Mouse (Mus musculus) limb, embryonic 10.5 days (tissue): ENCODE data around the gene Cep135. TPM values are rescaled to one million over a fixed set of nuclear protein-coding genes. Genes with fewer than 3 reads are reported as not detected.

Experiments used
- DNase-seq: peaks from one replicate; pipeline ENCODE4 v3.0.0-alpha.2; 2017; ENCODE audit warnings: low spot score
- H3K27ac ChIP-seq: fragments of 300-500 bp; sonication (generic); 2 replicates; pipeline ENCODE4 v1.5.1; 2016; ENCODE audit warnings: mild to moderate bottlenecking
- H3K27me3 ChIP-seq: fragments of 300-500 bp; sonication (generic); 2 replicates; pipeline ENCODE4 v1.6.1; 2016; ENCODE audit warnings: low read depth, mild to moderate bottlenecking; ENCODE audit not compliant: poor library complexity, severe bottlenecking
- H3K36me3 ChIP-seq: fragments of 300-500 bp; sonication (generic); 2 replicates; pipeline ENCODE4 v1.6.1; 2016; ENCODE audit warnings: mild to moderate bottlenecking, moderate library complexity
- H3K4me1 ChIP-seq: fragments of 300-500 bp; sonication (generic); 2 replicates; pipeline ENCODE4 v1.6.1; 2016
- H3K4me3 ChIP-seq: fragments of 300-500 bp; sonication (generic); 2 replicates; pipeline ENCODE4 v1.5.1; 2016; ENCODE audit warnings: mild to moderate bottlenecking, moderate library complexity
- H3K9me3 ChIP-seq: fragments of 300-500 bp; sonication (generic); replicated peaks from 2 replicates; pipeline ENCODE4 v1.6.1; 2016; ENCODE audit warnings: mild to moderate bottlenecking
- WGBS: fragments of 180-500 bp; shearing (Covaris S2); methylation state at CpG from one replicate; pipeline ENCODE4 v1.1.7; 2016; 5-methylcytosine and 5-hydroxymethylcytosine counted together
- polyA plus RNA-seq: library from polyadenylated mRNA; unstranded; fragments of >200 nt; fragmentation: Nextera tagmentation; extraction: Ambion mirVana; gene quantifications from 2 replicates; pipeline ENCODE4 v1.2.1, GENCODE M21; 2016

The Cep135 gene
- polyA plus RNA-seq, 1 experiment from 2014 or later: 10.8 TPM

DNA sequence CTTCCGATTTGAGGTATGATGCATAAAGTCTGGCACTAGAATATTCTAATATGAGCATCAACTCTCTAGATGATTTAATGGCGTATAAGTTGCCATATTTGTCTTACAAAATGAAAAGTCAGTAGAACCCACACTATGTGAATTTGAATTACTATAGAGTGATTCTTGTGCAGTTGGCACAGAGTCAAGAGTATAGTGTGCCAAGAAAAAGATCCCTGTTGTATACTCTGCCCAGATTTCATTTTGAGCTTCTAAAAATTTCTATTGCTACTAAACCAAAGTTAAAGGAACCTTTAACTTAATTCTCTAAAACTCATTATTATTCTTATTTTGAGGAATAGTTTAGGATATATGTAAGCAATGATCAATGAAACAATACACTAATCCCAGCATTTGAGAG lies 67.7 kb downstream of the Cep135 start, which contains the start of gene C530008M17Rik:
Gene C530008M17Rik (plus strand): TSS at position 301 of the 400 bp plus-strand sequence.
- WGBS: 94% methylated on average over 2 of the region's 2 CpGs
- H3K27ac ChIP-seq: peak within 1 kb of the TSS; percentile 98

DNA sequence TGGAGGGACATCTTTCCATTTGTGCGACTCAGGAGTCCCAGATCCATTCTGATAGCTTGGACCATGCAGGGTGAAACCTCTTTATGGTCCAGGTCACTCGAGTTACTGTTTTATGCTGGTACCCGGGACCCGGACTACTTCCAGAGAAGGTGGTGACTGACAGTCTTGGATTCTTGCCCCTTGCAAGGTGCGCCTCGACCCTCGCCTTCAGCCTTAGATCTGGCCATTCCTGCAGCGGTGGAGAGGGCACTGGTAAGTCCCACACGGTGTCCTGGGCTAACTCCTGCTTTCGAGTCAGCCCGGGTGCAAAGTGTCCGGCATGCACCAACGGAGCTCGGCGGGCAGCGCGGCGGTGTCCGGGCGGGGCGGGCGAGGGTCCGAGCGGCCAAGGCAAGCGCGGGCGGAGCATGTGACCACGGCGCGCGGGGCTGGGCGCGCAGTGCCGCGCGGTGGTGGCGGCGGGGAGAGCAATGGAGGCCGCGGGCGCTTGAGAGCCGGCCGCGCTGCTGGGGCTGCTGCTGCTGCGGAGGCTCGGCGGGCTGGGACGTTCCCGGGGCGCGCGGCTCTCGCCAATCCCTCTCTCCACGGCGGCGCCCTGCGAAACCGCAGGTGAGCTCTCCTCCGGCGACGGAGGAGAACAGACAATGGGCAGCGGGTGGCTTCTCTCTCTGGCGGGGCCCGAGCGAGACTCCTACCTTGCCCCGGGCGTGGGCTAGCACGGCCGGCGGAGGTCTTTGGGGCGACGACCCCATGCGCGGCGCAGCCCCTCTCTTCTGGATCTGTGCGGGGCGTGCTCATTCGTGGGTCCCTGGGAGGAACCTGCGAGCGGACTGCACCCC lies 69.0 kb downstream of the Cep135 start:
- WGBS: under 1% methylated on average over 80 of the region's 80 CpGs
- peaks cover 30% of the 10 kb centered on the region for H3K4me1 ChIP-seq
- peaks cover 9% of the 10 kb centered on the region; the same call in 1 of the 2 replicates for H3K27me3 ChIP-seq
- peak overlapping the region; percentile 91 for H3K4me3 ChIP-seq
- H3K36me3 ChIP-seq: no peaks in the 10 kb centered on the region
- H3K9me3 ChIP-seq: no peaks in the 10 kb centered on the region
- peak overlapping the region; percentile 98 for H3K27ac ChIP-seq
- DNase-seq: peak; percentile 87

More for the DNA sequence above, 67.7 kb downstream of the Cep135 start, which contains the start of gene C530008M17Rik:
- DNase-seq: no peak
- H3K4me1 ChIP-seq: peaks cover 22% of the 10 kb centered on the region
- H3K36me3 ChIP-seq: no peaks in the 10 kb centered on the region
- H3K4me3 ChIP-seq: peak within 1 kb of the TSS; percentile 91
- H3K27me3 ChIP-seq: peaks cover 9% of the 10 kb centered on the region; the same call in 1 of the 2 replicates
- H3K9me3 ChIP-seq: no peaks in the 10 kb centered on the region

DNA sequence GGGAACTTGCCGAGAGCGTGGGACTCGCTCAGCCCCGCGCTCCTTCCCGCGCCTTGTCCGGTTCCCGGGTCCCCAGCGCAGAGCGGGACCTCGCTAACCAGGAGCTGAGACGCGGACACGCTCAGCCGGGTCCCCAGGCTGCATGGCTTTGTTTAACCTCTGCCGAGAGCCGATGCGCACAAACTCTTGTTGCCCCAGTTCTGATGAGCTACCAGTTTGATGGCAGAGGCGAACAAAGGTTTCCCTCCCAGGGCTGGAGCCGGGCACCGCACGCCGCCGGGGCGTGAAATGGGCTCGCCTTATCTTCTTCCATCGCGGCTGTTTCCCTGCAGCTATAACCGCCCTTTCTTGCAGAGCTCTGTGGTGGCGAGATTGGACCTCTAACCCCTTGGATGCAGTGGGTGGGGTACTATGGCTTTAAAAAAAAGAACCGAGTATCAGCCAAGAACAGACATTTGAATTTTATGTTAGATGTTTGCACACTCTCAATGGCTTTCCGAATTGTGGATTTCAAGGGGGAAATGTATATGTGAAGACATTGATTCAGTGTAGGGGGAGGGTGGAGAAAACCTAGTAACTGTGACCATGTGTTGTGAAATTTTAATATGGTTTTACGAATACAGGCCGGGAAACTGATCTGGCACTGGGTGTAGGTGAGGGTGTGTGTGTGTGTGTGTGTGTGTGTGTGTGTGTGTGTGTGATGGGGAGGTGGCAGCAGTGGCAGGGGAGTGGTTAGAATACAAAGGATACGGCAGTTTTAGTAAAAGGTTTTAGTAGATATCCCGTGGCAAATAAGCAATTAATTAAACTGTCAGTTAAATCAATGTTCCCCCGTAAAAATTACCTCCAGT lies 69.8 kb downstream of the Cep135 start:
- Histone ChIP-seq H3K36me3 (no peaks in the 10 kb centered on the region), H3K27ac (peak overlapping the region; percentile 98), H3K9me3 (no peaks in the 10 kb centered on the region), H3K27me3 (peaks cover 9% of the 10 kb centered on the region; the same call in 1 of the 2 replicates), H3K4me1 (peaks cover 30% of the 10 kb centered on the region), H3K4me3 (peak overlapping the region; percentile 91)
- WGBS: 2% methylated on average over 38 of the region's 38 CpGs
- peak; percentile 81 for DNase-seq

GRCm38 (mm10) chr5:76659958-76660635 lies 71.6 kb downstream of the Cep135 start:
- no peaks in the 10 kb centered on the region for H3K36me3 ChIP-seq
- H3K4me1 ChIP-seq: peaks cover 35% of the 10 kb centered on the region
- WGBS: 89% methylated on average over 8 of the region's 8 CpGs

GRCm38 (mm10) chr5:76661310-76661709 lies 72.8 kb downstream of the Cep135 start:
- no peaks in the 10 kb centered on the region for H3K36me3 ChIP-seq
- no peak overlapping the region for H3K27ac ChIP-seq
- no peak overlapping the region for H3K4me3 ChIP-seq
- WGBS: 68% methylated on average over 4 of the region's 4 CpGs
- peaks cover 45% of the 10 kb centered on the region for H3K4me1 ChIP-seq
- H3K27me3 ChIP-seq: peaks cover 4% of the 10 kb centered on the region; the same call in 1 of the 2 replicates
- no peaks in the 10 kb centered on the region for H3K9me3 ChIP-seq
- DNase-seq: no peak

More at GRCm38 (mm10) chr5:76659958-76660635, 71.6 kb downstream of the Cep135 start:
- no peak overlapping the region for H3K27ac ChIP-seq
- peaks cover 9% of the 10 kb centered on the region; the same call in 1 of the 2 replicates for H3K27me3 ChIP-seq
- no peaks in the 10 kb centered on the region for H3K9me3 ChIP-seq
- DNase-seq: no peak
- H3K4me3 ChIP-seq: no peak overlapping the region

- no peak overlapping the region for H3K27ac ChIP-seq
- no peak overlapping the region for H3K4me3 ChIP-seq
- peaks cover 5% of the 10 kb centered on the region; the same call in 1 of the 2 replicates for H3K36me3 ChIP-seq
- WGBS: 62% methylated on average over 7 of the region's 7 CpGs
- no peaks in the 10 kb centered on the region for H3K27me3 ChIP-seq
- H3K4me1 ChIP-seq: peaks cover 42% of the 10 kb centered on the region
- H3K9me3 ChIP-seq: no peaks in the 10 kb centered on the region
- no peak for DNase-seq
These were observed 76.4 kb downstream of the Cep135 start for GRCm38 (mm10) chr5:76664936-76665335.

DNA sequence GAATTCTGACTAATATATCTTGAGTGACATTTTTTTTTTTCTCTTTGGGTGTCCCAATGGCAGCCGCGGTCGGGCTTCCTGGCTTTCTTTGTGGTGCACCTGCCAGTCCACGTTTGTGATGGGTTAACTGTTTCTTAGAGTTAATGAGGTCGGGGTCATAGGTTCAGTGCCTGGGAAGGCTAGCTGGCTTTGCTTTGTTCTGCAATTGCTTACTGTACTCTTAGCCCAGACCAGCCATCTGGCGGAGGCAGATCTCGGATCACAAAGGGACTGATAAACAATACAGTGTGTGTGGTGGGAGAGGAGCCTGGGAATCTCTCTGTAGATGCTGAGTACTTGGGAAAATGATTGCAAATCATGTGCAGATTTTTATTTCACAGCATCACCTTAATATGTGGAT lies 76.9 kb downstream of the Cep135 start:
- Histone ChIP-seq H3K27me3 (no peaks in the 10 kb centered on the region), H3K4me1 (peaks cover 42% of the 10 kb centered on the region)
- WGBS: 16% methylated on average over 7 of the region's 7 CpGs

GRCm38 (mm10) chr5:76666026-76666756 lies 77.7 kb downstream of the Cep135 start:
- no peaks in the 10 kb centered on the region for H3K27me3 ChIP-seq
- H3K27ac ChIP-seq: no peak overlapping the region
- peaks cover 6% of the 10 kb centered on the region; the same call in 1 of the 2 replicates for H3K36me3 ChIP-seq
- no peaks in the 10 kb centered on the region for H3K9me3 ChIP-seq
- H3K4me3 ChIP-seq: no peak overlapping the region
- 73% methylated on average over 6 of the region's 6 CpGs for WGBS
- no peak for DNase-seq
- H3K4me1 ChIP-seq: peaks cover 37% of the 10 kb centered on the region

More for the DNA sequence above, 76.9 kb downstream of the Cep135 start:
- Histone ChIP-seq H3K9me3 (no peaks in the 10 kb centered on the region), H3K4me3 (no peak overlapping the region), H3K36me3 (peaks cover 5% of the 10 kb centered on the region; the same call in 1 of the 2 replicates), H3K27ac (no peak overlapping the region)
- DNase-seq: peak; percentile 58

GRCm38 (mm10) chr5:76668118-76668517 lies 79.6 kb downstream of the Cep135 start:
- H3K4me1 ChIP-seq: peaks cover 30% of the 10 kb centered on the region
- peaks cover 14% of the 10 kb centered on the region; the same call in 1 of the 2 replicates for H3K36me3 ChIP-seq
- no peak for DNase-seq
- no peaks in the 10 kb centered on the region for H3K27me3 ChIP-seq
- WGBS: 80% methylated on average over 5 of the region's 5 CpGs
- H3K27ac ChIP-seq: peak overlapping the region; percentile 36; the same call in 1 of the 2 replicates
- no peak overlapping the region for H3K4me3 ChIP-seq
- H3K9me3 ChIP-seq: no peaks in the 10 kb centered on the region

DNA sequence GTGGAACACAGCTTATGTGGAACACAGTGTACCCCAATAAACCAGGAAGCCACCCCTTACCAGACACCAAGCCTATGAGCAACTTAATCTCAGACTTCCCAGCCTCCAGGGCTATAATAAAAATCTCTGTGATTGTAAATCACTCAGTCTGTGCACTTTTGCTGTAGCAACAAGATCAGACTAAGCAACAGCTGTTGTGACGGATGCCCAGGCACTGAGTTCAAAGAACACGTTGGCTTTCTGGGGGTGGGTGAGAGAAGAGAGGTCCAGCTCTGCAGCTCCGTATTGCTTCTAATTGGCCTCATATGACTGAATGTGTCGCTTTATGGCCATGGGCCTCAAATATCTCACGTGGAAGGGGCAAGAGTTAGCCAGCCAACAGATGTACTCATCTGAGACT lies 80.0 kb downstream of the Cep135 start:
- Histone ChIP-seq H3K4me3 (no peak overlapping the region), H3K27ac (no peak overlapping the region), H3K27me3 (no peaks in the 10 kb centered on the region), H3K9me3 (no peaks in the 10 kb centered on the region), H3K4me1 (peaks cover 30% of the 10 kb centered on the region), H3K36me3 (peaks cover 15% of the 10 kb centered on the region; the same call in 1 of the 2 replicates)
- DNase-seq: no peak
- WGBS: 51% methylated on average over 5 of the region's 5 CpGs

- Histone ChIP-seq H3K4me3 (no peak overlapping the region), H3K36me3 (peaks cover 29% of the 10 kb centered on the region), H3K4me1 (peaks cover 24% of the 10 kb centered on the region), H3K9me3 (no peaks in the 10 kb centered on the region), H3K27me3 (no peaks in the 10 kb centered on the region), H3K27ac (no peak overlapping the region)
- WGBS: 95% methylated on average over 10 of the region's 10 CpGs
- no peak for DNase-seq
These were observed 81.7 kb downstream of the Cep135 start for GRCm38 (mm10) chr5:76670183-76670582.
